Mouse (Mus musculus): Measurements from ENCODE around the gene Itga7. TPM values are rescaled to one million over a fixed set of nuclear protein-coding genes. Genes with fewer than 3 reads are reported as not detected.
A peak's percentile ranks its signal among the peaks of the same experiment; 100 is the strongest.

The Itga7 gene
- polyA plus RNA-seq, 1 experiment from 2014 or later, result 3.7 TPM

DNA sequence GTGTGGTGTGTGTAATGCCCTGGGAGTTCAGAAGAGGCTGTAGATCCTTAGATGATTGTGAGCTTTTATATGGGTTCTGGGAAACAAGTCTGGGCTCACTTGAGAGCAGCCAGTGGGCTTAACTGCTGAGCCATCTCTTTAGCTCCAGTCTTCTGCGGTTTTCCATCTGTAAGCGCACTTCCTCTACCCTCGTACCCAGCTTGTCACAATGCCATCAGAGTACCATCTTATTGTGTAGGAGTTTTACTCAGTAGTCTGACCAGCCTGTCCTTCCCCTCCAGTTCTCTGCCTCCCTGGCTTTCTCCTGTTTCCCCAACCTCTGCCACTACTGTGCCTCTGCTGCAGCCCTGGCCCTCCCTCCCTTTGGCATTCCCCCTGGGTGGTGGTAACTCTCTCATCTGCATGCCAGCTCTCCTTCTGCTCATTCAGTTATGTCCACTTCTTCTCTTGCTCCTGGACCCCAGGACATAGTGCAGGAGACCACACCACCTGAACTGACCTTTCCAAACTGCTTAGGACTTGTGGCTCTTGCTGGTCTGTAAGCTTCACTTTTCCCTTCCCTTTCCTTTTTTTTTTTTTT lies 31.1 kb upstream of the Itga7 start:
- 67% methylated on average over 3 of the region's 3 CpGs for WGBS
- H3K27me3 ChIP-seq (ENCODE audit: control insufficient read depth, insufficient read depth, low read length), result no peaks in the 10 kb centered on the region
- no peak overlapping the region for H3K27ac ChIP-seq (replicated peaks in 1 of 2; ENCODE audit: control insufficient read depth in 1 of 2, insufficient read depth in 1 of 2, low read depth in 2 of 2, low read length in 2 of 2)
- no peak overlapping the region for H3K4me3 ChIP-seq (ENCODE audit: control insufficient read depth in 1 of 2, insufficient read depth in 1 of 2, low read depth in 1 of 2, low read length in 2 of 2)
- no peak overlapping the region for H3K4me2 ChIP-seq (ENCODE audit: low read length)
- no peak overlapping the region for H3K9ac ChIP-seq (ENCODE audit: low read length)
- ATAC-seq (ENCODE audit: insufficient number of reproducible peaks, insufficient read depth, low FRiP score, low read depth), result no peak
- no peaks in the 10 kb centered on the region for H3K9me3 ChIP-seq (ENCODE audit: control insufficient read depth, low read length)
- H3K36me3 ChIP-seq (ENCODE audit: control insufficient read depth, insufficient read depth, low read length), result no peaks in the 10 kb centered on the region
- H3K4me1 ChIP-seq (ENCODE audit: control insufficient read depth in 2 of 2, insufficient read depth in 2 of 2, low read length in 2 of 2), result no peaks in the 10 kb centered on the region

DNA sequence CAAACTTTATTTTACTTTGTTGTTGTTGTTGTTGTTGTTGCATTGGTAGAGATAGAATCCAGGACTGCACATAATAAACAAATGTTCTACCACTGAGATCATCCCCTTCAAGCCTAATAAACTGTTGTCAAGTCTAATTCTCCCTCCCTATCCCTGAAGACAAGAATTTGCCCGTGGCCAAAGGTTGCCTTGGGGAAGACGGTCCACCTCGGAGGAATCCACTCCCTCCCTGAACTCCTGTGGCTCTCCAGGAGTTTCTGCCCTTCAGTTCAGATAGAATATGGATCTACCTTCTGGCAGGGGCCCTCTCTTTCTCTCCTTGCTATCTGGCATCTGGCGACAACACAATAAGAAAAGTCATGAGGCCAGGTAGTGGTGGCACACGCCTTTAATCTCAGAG lies 28.8 kb upstream of the Itga7 start:
- no peak for ATAC-seq (ENCODE audit: insufficient number of reproducible peaks, insufficient read depth, low FRiP score, low read depth)
- H3K27me3 ChIP-seq (ENCODE audit: control insufficient read depth, insufficient read depth, low read length), result no peaks in the 10 kb centered on the region
- WGBS, result 72% methylated on average over 5 of the region's 5 CpGs
- H3K9me3 ChIP-seq (ENCODE audit: control insufficient read depth, low read length), result no peaks in the 10 kb centered on the region
- no peaks in the 10 kb centered on the region for H3K36me3 ChIP-seq (ENCODE audit: control insufficient read depth, insufficient read depth, low read length)
- no peak overlapping the region for H3K4me3 ChIP-seq (ENCODE audit: control insufficient read depth in 1 of 2, insufficient read depth in 1 of 2, low read depth in 1 of 2, low read length in 2 of 2)
- no peak overlapping the region for H3K27ac ChIP-seq (replicated peaks in 1 of 2; ENCODE audit: control insufficient read depth in 1 of 2, insufficient read depth in 1 of 2, low read depth in 2 of 2, low read length in 2 of 2)
- no peak overlapping the region for H3K9ac ChIP-seq (ENCODE audit: low read length)
- H3K4me2 ChIP-seq (ENCODE audit: low read length), result no peak overlapping the region
- H3K4me1 ChIP-seq (ENCODE audit: control insufficient read depth in 2 of 2, insufficient read depth in 2 of 2, low read length in 2 of 2), result peaks cover 5 to 6% of the 10 kb centered on the region in 2 experiments

DNA sequence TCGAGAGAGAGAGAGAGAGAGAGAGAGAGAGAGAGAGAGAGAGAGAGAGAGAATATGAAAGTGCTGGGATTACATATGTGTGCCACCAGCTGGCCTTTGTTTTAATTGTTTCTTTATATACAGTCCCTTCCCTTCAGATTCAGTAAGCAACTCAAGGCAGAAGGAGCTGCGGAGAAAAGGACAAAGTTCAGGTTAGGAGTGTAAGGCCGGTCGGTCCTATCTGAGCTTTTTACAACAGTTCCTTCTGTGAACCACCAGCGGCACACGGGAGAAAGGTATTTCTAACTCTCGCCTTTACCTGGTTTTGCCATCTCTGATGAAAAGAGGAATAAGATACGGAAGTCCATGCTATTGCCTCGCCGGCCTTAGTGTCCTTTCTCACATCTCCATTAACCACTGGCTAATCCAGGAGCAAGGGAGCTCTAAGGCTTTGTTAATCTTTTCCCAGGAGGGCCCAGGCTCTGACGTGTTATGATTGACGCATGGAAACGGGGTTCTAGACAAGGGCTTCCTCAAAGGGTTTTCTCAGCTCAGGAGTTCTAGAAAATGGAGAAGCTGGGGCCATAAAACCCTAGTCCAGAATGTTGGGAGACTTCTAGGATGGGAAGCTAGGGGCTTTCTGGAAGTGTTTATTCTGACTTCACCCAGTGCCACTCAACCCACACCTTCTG lies 24.7 kb upstream of the Itga7 start:
- H3K4me1 ChIP-seq (ENCODE audit: control insufficient read depth in 2 of 2, insufficient read depth in 2 of 2, low read length in 2 of 2), result peaks cover 11 to 27% of the 10 kb centered on the region in 2 experiments
- H3K9ac ChIP-seq (ENCODE audit: low read length), result peak overlapping the region; percentile 99
- no peaks in the 10 kb centered on the region for H3K27me3 ChIP-seq (ENCODE audit: control insufficient read depth, insufficient read depth, low read length)
- peak overlapping the region; percentile 82 to 94 for H3K27ac ChIP-seq (replicated peaks in 1 of 2; ENCODE audit: control insufficient read depth in 1 of 2, insufficient read depth in 1 of 2, low read depth in 2 of 2, low read length in 2 of 2)
- no peaks in the 10 kb centered on the region for H3K9me3 ChIP-seq (ENCODE audit: control insufficient read depth, low read length)
- no peak for ATAC-seq (ENCODE audit: insufficient number of reproducible peaks, insufficient read depth, low FRiP score, low read depth)
- peak overlapping the region; percentile 80 for H3K4me2 ChIP-seq (ENCODE audit: low read length)
- 64% methylated on average over 13 of the region's 13 CpGs for WGBS
- H3K4me3 ChIP-seq (ENCODE audit: control insufficient read depth in 1 of 2, insufficient read depth in 1 of 2, low read depth in 1 of 2, low read length in 2 of 2), result peak overlapping the region; percentile 92
- peaks cover 26% of the 10 kb centered on the region for H3K36me3 ChIP-seq (ENCODE audit: control insufficient read depth, insufficient read depth, low read length)

DNA sequence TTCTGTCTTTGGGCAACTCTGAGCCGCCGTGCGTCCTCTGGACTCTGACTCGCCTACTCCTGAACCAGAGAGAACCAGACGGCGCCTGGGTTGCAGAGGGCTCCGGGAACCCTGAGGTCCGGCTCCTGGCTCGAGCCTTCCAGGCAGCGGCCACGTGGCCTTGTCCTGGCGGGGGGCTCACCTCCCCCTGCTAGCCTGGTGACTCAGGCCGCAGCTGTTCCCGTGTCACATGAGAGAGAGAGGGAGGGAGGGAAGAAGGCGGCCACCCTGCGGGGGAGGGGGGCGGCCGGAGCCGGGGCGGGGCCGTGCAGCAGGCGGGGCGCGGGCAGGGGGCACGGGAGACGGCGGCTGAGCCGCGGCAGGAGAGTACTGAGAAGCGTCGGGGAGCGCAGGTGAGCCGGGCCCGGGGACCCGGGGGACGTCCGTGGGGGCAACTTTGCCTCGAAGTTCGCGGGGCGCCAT lies 24.0 kb upstream of the Itga7 start:
- H3K27me3 ChIP-seq (ENCODE audit: control insufficient read depth, insufficient read depth, low read length), result no peaks in the 10 kb centered on the region
- peak; percentile 89 for ATAC-seq (ENCODE audit: insufficient number of reproducible peaks, insufficient read depth, low FRiP score, low read depth)
- H3K27ac ChIP-seq (replicated peaks in 1 of 2; ENCODE audit: control insufficient read depth in 1 of 2, insufficient read depth in 1 of 2, low read depth in 2 of 2, low read length in 2 of 2), result peak overlapping the region; percentile 82 to 94
- H3K4me2 ChIP-seq (ENCODE audit: low read length), result peak overlapping the region; percentile 80
- WGBS, result under 1% methylated on average over 36 of the region's 41 CpGs
- H3K9ac ChIP-seq (ENCODE audit: low read length), result peak overlapping the region; percentile 99
- peak overlapping the region; percentile 92 for H3K4me3 ChIP-seq (ENCODE audit: control insufficient read depth in 1 of 2, insufficient read depth in 1 of 2, low read depth in 1 of 2, low read length in 2 of 2)
- H3K36me3 ChIP-seq (ENCODE audit: control insufficient read depth, insufficient read depth, low read length), result peaks cover 32% of the 10 kb centered on the region
- H3K4me1 ChIP-seq (ENCODE audit: control insufficient read depth in 2 of 2, insufficient read depth in 2 of 2, low read length in 2 of 2), result peaks cover 11 to 29% of the 10 kb centered on the region in 2 experiments
- H3K9me3 ChIP-seq (ENCODE audit: control insufficient read depth, low read length), result no peaks in the 10 kb centered on the region

DNA sequence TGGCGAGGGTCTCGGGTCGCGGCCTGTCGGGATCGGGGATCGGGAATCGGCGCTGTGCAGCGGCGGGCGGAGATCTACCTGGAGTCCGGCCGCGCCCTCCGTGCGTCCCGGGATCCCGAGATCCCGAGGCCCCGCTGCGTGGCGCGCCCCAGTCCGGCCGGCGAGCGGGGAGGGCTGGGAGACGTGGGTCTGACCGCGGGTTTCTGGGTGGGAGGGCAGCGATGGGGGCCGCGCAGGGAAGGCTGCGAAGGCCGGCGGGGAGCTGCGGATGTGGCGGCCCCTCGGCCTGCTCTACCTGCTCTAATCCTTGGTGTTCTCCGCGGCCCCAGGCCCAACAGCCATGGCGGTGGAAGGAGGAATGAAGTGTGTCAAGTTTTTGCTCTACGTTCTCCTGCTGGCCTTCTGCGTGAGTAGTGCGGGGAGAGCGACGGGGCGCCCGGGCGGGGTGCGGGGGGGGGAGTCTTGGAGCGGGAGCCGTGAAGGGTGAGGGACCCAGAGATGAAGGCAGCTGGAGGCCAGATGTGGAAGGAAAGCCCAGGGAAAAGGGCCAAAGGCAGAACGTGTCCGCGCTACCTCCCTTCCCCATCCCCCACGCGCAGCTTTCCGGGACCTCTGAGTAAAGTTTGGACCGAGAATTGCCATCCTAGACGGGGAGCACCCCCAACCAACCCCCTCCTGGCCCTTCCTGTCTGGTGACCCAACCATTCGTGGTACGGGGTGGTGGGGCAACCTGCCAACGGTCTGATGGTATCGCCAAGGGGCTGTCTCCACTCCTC lies 23.4 kb upstream of the Itga7 start:
- H3K36me3 ChIP-seq (ENCODE audit: control insufficient read depth, insufficient read depth, low read length), result peaks cover 39% of the 10 kb centered on the region
- ATAC-seq (ENCODE audit: insufficient number of reproducible peaks, insufficient read depth, low FRiP score, low read depth), result peak; percentile 31
- peak overlapping the region; percentile 61 to 94 for H3K27ac ChIP-seq (replicated peaks in 1 of 2; ENCODE audit: control insufficient read depth in 1 of 2, insufficient read depth in 1 of 2, low read depth in 2 of 2, low read length in 2 of 2)
- peak overlapping the region; percentile 99 for H3K9ac ChIP-seq (ENCODE audit: low read length)
- H3K4me1 ChIP-seq (ENCODE audit: control insufficient read depth in 2 of 2, insufficient read depth in 2 of 2, low read length in 2 of 2), result peaks cover 11 to 29% of the 10 kb centered on the region in 2 experiments
- 1% methylated on average over 65 of the region's 66 CpGs for WGBS
- H3K9me3 ChIP-seq (ENCODE audit: control insufficient read depth, low read length), result no peaks in the 10 kb centered on the region
- H3K27me3 ChIP-seq (ENCODE audit: control insufficient read depth, insufficient read depth, low read length), result no peaks in the 10 kb centered on the region
- peak overlapping the region; percentile 92 for H3K4me3 ChIP-seq (ENCODE audit: control insufficient read depth in 1 of 2, insufficient read depth in 1 of 2, low read depth in 1 of 2, low read length in 2 of 2)
- peak overlapping the region; percentile 80 for H3K4me2 ChIP-seq (ENCODE audit: low read length)

DNA sequence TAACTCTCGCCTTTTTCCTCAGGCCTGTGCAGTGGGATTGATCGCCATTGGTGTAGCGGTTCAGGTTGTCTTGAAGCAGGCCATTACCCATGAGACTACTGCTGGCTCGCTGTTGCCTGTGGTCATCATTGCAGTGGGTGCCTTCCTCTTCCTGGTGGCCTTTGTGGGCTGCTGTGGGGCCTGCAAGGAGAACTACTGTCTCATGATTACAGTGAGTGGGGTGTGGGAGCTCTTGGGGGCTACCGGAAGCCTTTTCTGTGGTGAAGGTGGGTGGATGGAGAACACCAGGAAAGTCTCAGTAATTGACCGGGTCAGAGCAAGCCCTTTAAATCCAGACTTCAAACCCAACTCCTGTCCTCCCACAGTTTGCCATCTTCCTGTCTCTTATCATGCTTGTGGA lies 22.2 kb upstream of the Itga7 start:
- peaks cover 11 to 29% of the 10 kb centered on the region in 2 experiments for H3K4me1 ChIP-seq (ENCODE audit: control insufficient read depth in 2 of 2, insufficient read depth in 2 of 2, low read length in 2 of 2)
- peak overlapping the region; percentile 80 for H3K4me2 ChIP-seq (ENCODE audit: low read length)
- no peak for ATAC-seq (ENCODE audit: insufficient number of reproducible peaks, insufficient read depth, low FRiP score, low read depth)
- H3K27me3 ChIP-seq (ENCODE audit: control insufficient read depth, insufficient read depth, low read length), result no peaks in the 10 kb centered on the region
- peak overlapping the region in 1 of 2 experiments; percentile 92; a peak in 2 of 4 replicates for H3K4me3 ChIP-seq (ENCODE audit: control insufficient read depth in 1 of 2, insufficient read depth in 1 of 2, low read depth in 1 of 2, low read length in 2 of 2)
- H3K9ac ChIP-seq (ENCODE audit: low read length), result 0 out of 2 replicates have a peak overlapping the region, but pooled peaks have one; percentile 99
- no peak overlapping the region for H3K27ac ChIP-seq (replicated peaks in 1 of 2; ENCODE audit: control insufficient read depth in 1 of 2, insufficient read depth in 1 of 2, low read depth in 2 of 2, low read length in 2 of 2)
- 81% methylated on average over 6 of the region's 6 CpGs for WGBS
- no peaks in the 10 kb centered on the region for H3K9me3 ChIP-seq (ENCODE audit: control insufficient read depth, low read length)
- peaks cover 44% of the 10 kb centered on the region for H3K36me3 ChIP-seq (ENCODE audit: control insufficient read depth, insufficient read depth, low read length)

DNA sequence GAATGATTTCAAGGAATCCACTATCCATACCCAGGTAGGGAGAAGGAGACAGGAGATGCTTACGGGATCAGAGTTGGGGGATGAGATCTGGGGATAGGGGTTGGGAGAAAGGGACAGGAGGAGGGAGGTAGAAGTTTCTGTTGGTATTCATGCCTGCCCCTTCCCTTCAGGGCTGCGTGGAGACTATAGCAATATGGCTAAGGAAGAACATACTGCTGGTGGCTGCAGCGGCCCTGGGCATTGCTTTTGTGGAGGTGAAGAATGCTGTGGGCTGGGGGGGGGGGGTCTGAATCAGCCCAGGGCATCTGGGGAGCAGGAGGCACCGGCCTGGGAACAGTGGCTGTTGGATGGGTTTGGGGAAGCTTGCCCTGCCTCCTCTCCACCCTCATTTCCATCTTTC lies 21.4 kb upstream of the Itga7 start:
- Histone ChIP-seq H3K9me3 (ENCODE audit: control insufficient read depth, low read length) (no peaks in the 10 kb centered on the region), H3K9ac (ENCODE audit: low read length) (no peak overlapping the region), H3K27ac (replicated peaks in 1 of 2; ENCODE audit: control insufficient read depth in 1 of 2, insufficient read depth in 1 of 2, low read depth in 2 of 2, low read length in 2 of 2) (no peak overlapping the region), H3K27me3 (ENCODE audit: control insufficient read depth, insufficient read depth, low read length) (no peaks in the 10 kb centered on the region), H3K4me2 (ENCODE audit: low read length) (no peak overlapping the region), H3K4me3 (ENCODE audit: control insufficient read depth in 1 of 2, insufficient read depth in 1 of 2, low read depth in 1 of 2, low read length in 2 of 2) (no peak overlapping the region), H3K4me1 (ENCODE audit: control insufficient read depth in 2 of 2, insufficient read depth in 2 of 2, low read length in 2 of 2) (peaks cover 11 to 29% of the 10 kb centered on the region in 2 experiments), H3K36me3 (ENCODE audit: control insufficient read depth, insufficient read depth, low read length) (peaks cover 53% of the 10 kb centered on the region)
- no peak for ATAC-seq (ENCODE audit: insufficient number of reproducible peaks, insufficient read depth, low FRiP score, low read depth)
- WGBS, result 86% methylated on average over 4 of the region's 4 CpGs

All from heart, embryonic 14.5 days (tissue).